Mouse (Mus musculus): Measurements from ENCODE around the gene Gm20403. TPM values are rescaled to one million over a fixed set of nuclear protein-coding genes. Genes with fewer than 3 reads are reported as not detected.

Gene Gm20403
- polyA plus RNA-seq, 1 experiment, result not detected

DNA sequence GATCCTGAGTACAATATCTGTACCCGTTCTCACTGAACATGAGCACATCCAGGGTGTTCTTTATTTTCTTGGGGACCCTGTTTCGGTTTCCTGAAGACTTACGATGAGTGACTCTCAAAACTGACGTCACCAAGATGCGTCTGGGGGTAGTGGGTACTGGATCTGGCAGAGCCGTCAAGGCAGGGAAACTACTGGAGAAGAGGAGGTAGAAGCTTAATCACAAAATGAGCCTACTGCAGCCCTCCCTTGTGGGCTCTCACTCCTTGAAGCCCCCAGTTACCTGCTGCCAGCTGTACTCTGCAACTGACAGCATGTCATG lies 7.7 kb upstream of the Gm20403 start:
- Histone ChIP-seq H3K4me3 (replicated peaks) (no peak overlapping the region), H3K36me3 (replicated peaks; ENCODE audit: low read length) (no peaks in the 10 kb centered on the region), H3K27me3 (replicated peaks) (peaks cover 2% of the 10 kb centered on the region), H3K4me1 (peaks cover 31% of the 10 kb centered on the region), H3K9me3 (no peaks in the 10 kb centered on the region)
- TF ChIP-seq GATA1 (IDR thresholded peaks at IDR 0.05; ENCODE audit: borderline replicate concordance, low read length), result no peak
- TF ChIP-seq FLI1 (IDR thresholded peaks at IDR 0.05; ENCODE audit: low read length), result no peak

DNA sequence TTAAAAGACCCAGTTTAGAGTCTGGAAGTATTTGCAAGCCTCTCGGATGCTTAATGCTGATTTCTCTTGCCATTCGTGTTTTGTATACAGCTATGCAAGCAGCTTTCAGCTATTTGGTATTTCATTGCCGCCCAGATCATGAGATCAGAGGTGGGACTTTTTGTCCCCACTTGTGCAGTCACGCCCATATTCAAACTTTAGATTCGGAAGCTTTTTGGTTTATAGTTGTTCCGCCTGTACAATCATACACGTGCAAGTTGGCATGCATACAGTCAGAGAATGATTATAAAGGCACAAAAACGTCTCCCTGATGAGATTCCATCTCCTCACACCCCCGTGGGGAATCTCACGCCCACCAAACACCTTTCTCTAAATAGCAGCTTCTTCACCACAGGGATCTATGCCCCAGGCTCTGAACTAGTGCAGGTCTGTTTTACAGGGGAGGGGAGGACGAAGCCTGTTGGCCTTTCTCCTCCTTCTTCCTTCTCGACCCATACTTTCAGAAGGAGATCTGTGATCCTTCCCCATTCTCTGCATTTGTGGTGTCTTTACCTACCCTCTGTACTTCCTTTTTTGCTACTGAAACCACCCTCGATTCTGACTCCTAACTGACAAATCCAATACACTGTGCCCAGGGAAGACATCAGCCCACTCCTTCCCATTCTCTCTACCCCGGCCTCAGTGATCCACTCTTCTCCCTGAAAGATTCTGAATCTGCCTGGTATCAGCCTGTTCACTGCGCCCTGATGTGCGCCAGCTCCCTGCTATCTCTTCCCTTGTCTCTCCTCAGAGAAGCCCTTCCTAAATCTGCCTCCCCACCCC lies 7.1 kb upstream of the Gm20403 start:
- peak overlapping the region; percentile 40 for H3K4me3 ChIP-seq (replicated peaks)
- H3K27me3 ChIP-seq (replicated peaks), result peaks cover 2% of the 10 kb centered on the region

DNA sequence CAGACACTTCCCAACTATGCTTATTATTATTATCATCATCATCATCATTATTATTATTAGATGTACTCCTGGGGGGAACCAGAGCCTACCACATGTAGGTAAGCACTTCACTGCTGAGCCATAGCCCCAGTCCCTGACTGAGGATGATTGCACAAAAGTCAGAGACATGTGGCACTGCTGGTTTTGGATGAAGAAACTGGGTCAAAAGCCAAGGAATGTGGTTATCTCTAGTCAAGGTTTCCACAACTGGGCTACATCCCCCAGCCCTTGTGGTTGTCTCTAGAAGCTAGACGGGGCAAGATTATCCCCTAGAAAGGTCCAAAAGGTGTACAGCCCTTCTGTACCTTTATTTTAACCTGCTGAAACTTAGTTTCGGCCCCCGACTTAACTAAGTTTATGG lies 6.5 kb upstream of the Gm20403 start:
- no peak for TF ChIP-seq FLI1 (IDR thresholded peaks at IDR 0.05; ENCODE audit: low read length)
- TF ChIP-seq GATA1 (IDR thresholded peaks at IDR 0.05; ENCODE audit: borderline replicate concordance, low read length), result no peak
- Histone ChIP-seq H3K36me3 (replicated peaks; ENCODE audit: low read length) (no peaks in the 10 kb centered on the region), H3K4me3 (replicated peaks) (no peak overlapping the region), H3K9me3 (no peaks in the 10 kb centered on the region), H3K4me1 (peaks cover 23% of the 10 kb centered on the region), H3K27me3 (replicated peaks) (peaks cover 2% of the 10 kb centered on the region)

More for the DNA sequence above, 7.1 kb upstream of the Gm20403 start:
- TF ChIP-seq GATA1 (IDR thresholded peaks at IDR 0.05; ENCODE audit: borderline replicate concordance, low read length), result no peak
- TF ChIP-seq FLI1 (IDR thresholded peaks at IDR 0.05; ENCODE audit: low read length), result no peak
- Histone ChIP-seq H3K36me3 (replicated peaks; ENCODE audit: low read length) (no peaks in the 10 kb centered on the region), H3K4me1 (peaks cover 27% of the 10 kb centered on the region), H3K9me3 (no peaks in the 10 kb centered on the region)

DNA sequence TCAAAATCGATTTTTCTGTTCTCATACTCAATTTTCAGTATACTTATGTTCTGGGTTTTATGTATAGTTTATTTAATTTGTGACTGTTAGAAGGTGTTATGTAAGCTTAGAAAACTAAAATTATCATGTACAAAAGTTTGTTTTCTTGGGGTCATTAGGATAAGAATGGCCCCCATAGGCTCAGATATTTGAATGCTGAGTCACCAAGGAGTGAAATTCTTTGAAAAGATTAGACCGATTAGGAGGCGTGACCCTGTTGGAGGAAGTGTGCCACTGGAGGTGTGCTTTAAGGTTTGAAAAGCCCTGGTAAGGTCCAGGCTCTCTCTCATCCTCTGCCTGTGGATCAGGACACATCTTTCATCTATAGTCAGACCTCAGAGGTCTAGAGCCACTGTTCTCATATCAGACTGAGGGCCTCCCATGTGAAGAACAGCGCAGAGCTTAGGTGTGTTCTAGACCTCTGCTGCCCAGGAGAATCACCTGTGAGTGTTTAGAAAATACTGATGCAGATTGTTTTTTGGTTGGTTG lies 2.1 kb upstream of the Gm20403 start:
- Histone ChIP-seq H3K27me3 (replicated peaks) (no peaks in the 10 kb centered on the region), H3K36me3 (replicated peaks; ENCODE audit: low read length) (peaks cover under 1% of the 10 kb centered on the region), H3K4me1 (peaks cover 26% of the 10 kb centered on the region), H3K9me3 (no peaks in the 10 kb centered on the region), H3K4me3 (replicated peaks) (no peak overlapping the region)
- TF ChIP-seq FLI1 (IDR thresholded peaks at IDR 0.05; ENCODE audit: low read length), result no peak
- TF ChIP-seq GATA1 (IDR thresholded peaks at IDR 0.05; ENCODE audit: borderline replicate concordance, low read length), result no peak

DNA sequence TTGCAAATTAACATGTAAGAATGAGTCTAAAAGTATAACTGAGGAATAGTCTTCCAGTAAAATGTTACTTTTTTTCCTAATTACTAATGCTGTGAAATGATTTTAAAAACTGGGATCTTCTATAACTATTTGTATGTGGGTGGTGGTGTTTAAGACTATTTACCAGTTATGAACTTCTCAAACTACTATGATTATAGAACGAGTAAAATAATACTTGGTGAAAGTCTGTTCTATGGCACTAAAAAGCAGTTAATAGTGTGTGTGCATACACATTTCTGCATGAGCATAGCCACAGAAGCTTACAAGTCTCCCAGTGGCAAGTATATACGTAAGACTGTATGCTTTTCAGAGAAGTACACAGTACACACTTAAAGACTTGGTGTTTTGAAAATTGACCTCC lies 827 bp upstream of the Gm20403 start:
- Histone ChIP-seq H3K27me3 (replicated peaks) (no peaks in the 10 kb centered on the region), H3K4me1 (peaks cover 25% of the 10 kb centered on the region), H3K4me3 (replicated peaks) (no peak overlapping the region), H3K9me3 (no peaks in the 10 kb centered on the region), H3K36me3 (replicated peaks; ENCODE audit: low read length) (peaks cover 13% of the 10 kb centered on the region)
- TF ChIP-seq GATA1 (IDR thresholded peaks at IDR 0.05; ENCODE audit: borderline replicate concordance, low read length), result no peak
- no peak for TF ChIP-seq FLI1 (IDR thresholded peaks at IDR 0.05; ENCODE audit: low read length)

DNA sequence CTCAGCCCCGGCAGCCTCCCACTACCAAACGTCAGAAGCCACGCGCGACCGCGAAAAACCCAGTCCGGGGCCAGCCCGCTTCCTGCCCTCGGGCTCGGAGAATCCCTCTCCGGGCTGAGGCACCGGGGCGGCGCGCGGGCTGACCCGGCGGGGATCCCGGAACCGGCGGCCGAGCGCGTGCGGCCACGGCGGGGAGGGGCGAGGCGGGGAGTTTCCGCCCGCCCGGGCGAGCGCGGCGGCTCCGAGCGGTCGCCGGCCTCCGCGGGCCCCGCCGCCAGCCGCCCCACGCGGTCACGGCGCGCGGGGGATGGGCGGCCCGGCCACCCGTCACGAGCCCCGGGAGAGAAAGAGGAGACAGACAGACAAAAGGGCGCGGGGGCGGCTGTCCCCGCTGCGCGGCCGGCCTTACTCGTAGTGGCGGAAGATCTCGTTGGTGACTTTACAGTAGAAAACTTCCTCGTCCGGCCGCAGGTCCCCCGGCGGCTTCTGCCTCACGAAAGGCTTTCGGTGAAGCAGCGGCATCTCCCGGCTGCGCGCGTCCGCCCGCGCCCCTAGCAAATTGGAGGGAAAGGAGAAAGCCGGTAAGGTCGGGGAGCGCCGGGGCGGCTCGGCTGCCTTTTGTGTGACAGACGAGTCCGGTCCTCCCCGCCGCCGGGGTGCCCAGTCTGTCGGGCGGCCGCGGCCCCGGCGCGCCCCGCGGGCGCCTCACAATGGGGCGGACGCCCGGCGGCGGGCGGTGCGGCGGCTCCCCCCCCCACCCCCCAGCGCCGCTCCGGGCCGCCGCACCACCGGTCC lies 875 bp downstream of the Gm20403 start:
- Histone ChIP-seq H3K9me3 (no peaks in the 10 kb centered on the region), H3K36me3 (replicated peaks; ENCODE audit: low read length) (peaks cover 26% of the 10 kb centered on the region), H3K27me3 (replicated peaks) (no peaks in the 10 kb centered on the region), H3K4me1 (peaks cover 42% of the 10 kb centered on the region), H3K4me3 (replicated peaks) (peak overlapping the region; percentile 94)
- no peak for TF ChIP-seq GATA1 (IDR thresholded peaks at IDR 0.05; ENCODE audit: borderline replicate concordance, low read length)
- TF ChIP-seq FLI1 (IDR thresholded peaks at IDR 0.05; ENCODE audit: low read length), result no peak

DNA sequence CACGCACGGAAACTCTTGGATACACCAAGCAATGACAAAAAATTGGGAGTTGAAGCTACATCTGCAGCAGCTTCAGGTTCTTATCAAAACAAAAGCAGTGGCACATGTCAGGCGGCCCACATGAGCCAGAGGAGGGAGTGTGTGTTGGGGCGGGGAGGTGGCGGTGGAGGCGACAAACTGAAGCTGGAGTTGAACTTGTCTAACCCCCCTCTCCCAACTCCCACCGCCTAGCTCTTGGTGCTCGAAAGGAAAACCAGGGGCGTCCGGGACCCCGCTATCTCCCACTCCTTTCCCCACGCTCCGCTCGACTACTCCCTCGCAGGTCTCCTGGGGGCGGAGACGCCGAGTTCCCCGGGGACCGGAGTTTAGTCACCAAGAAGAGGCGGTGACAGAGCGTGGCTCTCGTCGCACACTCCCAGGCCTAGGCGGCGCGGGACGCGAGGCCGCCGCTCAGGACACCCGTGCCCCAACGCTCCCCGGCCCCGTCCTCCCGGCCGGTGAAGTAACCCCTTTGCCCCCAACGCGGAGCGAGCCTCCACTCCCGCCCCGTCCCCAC lies 1.6 kb downstream of the Gm20403 start:
- H3K4me1 ChIP-seq, result peaks cover 45% of the 10 kb centered on the region
- TF ChIP-seq GATA1 (IDR thresholded peaks at IDR 0.05; ENCODE audit: borderline replicate concordance, low read length) (no peak), FLI1 (IDR thresholded peaks at IDR 0.05; ENCODE audit: low read length) (no peak)
- H3K36me3 ChIP-seq (replicated peaks; ENCODE audit: low read length), result peaks cover 33% of the 10 kb centered on the region
- no peaks in the 10 kb centered on the region for H3K27me3 ChIP-seq (replicated peaks)
- peak overlapping the region; percentile 94 for H3K4me3 ChIP-seq (replicated peaks)
- no peaks in the 10 kb centered on the region for H3K9me3 ChIP-seq

DNA sequence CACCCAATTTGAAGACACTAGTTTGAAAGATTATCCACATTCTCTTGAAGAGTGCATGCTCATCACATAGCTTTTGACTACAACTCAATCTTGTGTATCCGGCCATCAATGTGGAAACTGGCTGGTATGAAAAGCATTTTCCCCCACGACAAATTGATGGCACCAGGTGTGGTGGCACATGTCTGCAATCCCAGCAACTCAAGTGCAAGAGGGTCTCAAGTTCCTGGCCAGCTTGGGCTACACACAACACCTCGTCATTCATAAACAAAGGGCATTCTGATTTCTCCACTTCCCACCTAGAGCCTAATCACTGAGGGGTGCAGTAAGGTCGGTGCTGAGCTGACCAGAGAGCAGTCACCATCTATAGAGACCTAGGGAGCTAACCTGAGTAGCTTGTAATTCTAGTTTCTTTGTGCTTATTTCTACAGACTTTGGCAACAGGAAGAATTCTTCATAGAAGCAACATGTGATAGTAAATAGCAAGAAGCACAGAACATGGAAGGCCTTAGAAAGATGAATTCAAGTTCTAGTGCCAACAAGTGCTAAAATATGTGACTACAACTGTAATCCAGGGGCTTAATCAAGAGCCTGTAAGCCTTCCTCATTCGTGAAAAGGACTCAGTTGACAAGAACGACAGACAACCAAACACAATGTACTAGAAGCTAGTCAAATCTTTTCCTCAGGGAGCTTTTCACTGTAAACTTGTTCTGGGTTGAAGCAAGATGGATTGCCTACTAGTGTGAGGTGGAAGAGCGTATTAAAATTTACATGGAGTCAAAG lies 3.2 kb downstream of the Gm20403 start:
- Histone ChIP-seq H3K4me1 (peaks cover 50% of the 10 kb centered on the region), H3K9me3 (no peaks in the 10 kb centered on the region), H3K4me3 (replicated peaks) (no peak overlapping the region), H3K27me3 (replicated peaks) (no peaks in the 10 kb centered on the region), H3K36me3 (replicated peaks; ENCODE audit: low read length) (peaks cover 42% of the 10 kb centered on the region)
- no peak for TF ChIP-seq GATA1 (IDR thresholded peaks at IDR 0.05; ENCODE audit: borderline replicate concordance, low read length)
- TF ChIP-seq FLI1 (IDR thresholded peaks at IDR 0.05; ENCODE audit: low read length), result no peak

DNA sequence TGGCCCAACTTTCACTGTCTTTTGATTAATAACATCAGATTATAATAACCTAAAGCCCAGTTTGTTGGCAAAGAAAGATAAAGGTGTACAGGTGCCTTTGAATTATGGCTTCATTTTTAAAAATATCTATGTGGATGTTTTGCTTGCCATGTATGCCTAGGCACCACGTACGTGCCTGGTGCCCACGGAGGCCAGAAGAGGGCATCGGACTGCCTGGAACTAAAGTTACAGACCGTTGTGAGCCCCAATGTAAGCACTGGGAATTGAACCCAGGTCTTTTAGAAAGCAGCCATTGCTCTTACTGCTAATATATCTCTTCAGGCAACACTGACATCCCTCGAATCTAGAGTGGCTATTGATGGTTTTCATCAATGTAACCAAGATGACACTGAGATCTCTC lies 4.4 kb downstream of the Gm20403 start:
- peaks cover 51% of the 10 kb centered on the region for H3K4me1 ChIP-seq
- H3K4me3 ChIP-seq (replicated peaks), result no peak overlapping the region
- H3K9me3 ChIP-seq, result no peaks in the 10 kb centered on the region
- TF ChIP-seq GATA1 (IDR thresholded peaks at IDR 0.05; ENCODE audit: borderline replicate concordance, low read length) (no peak), FLI1 (IDR thresholded peaks at IDR 0.05; ENCODE audit: low read length) (no peak)
- no peaks in the 10 kb centered on the region for H3K27me3 ChIP-seq (replicated peaks)
- peaks cover 51% of the 10 kb centered on the region for H3K36me3 ChIP-seq (replicated peaks; ENCODE audit: low read length)

Measured in megakaryocyte, embryonic 14.5 days (primary cell).